Mouse (Mus musculus): ENCODE data around the gene Lhpp.

Gene Lhpp

DNA sequence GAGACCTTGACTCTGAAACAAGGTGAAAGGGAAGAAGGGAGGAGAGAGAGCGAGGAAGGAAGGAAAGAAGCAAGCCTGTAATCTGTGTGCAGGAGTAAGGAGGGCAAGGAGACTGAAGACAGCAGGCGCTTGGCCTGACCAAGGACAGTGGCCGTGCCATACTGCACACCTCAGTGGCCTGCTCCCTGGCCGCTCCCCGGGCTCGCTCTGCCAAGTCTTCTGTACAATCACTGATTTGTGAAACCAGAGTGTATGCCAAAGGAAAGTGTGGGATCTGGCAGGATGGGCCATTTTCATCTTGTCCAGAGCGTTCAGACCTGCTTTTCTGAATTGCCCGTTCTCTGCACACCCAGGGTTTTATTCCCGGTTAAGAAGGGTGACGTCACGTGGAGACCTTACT, 70.9 kb downstream of the Lhpp start:
- DNase-seq (ENCODE audit: low spot score in 2 of 2): no peak

DNA sequence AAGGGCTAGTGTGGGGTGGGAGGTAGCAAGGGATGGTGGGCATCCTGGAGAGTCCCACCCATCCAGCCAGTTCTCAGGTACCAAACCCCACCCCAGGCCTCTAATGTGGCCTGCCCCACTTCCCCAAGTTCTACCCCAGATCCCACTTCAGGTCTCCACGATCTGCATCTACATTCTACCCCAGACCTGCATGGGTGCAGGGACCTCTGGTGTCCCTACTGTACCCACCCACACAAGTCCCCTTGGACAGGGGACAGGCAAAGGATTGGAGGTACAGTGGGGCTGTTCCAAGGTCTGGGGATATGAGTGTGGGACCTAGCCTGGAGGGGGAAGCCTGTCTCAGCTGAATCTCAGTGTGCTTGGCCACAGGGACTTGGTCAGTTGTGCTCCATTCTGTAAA, 71.4 kb downstream of the Lhpp start:
- no peak for DNase-seq (ENCODE audit: low spot score in 2 of 2)

DNA sequence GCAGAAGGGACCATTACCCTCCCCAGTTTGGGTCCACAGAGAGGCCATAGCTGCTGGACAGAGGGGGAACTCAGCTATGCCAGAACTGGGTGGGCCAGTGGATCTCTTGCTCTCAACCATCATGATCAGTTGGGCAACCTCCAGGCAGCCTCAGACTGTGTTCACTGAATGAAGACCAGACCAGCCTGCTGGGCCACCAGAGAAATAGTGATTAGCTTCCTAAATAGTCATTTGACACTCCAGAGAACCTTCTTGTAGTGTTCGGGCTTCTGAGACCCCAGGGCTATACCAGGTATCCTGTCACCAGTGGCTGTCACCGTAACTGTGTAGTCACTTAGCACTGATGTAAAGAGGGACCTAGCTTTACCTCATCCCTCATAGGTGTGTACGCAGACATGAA, 71.9 kb downstream of the Lhpp start:
- no peak for DNase-seq (ENCODE audit: low spot score in 2 of 2)

DNA sequence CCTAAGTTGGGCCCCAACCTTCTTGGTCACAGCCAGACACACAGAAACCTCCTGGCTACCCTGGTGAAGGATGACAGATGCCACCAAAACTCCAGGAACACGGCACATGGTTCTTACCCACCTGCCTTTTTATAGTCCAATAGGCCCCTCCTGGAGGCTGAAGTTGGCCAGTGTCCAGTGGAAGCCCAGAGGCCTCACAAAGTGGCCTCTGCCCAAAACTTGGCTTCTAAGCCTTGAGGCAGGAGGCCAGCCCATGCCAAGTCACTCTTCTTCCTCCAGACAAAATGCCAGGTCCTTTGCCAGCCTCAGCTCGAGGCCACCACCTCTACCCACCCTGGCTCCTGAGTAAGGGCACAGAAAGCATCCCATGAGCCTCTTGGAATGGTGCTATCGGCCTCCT, 72.5 kb downstream of the Lhpp start:
- DNase-seq (ENCODE audit: low spot score in 2 of 2): no peak

DNA sequence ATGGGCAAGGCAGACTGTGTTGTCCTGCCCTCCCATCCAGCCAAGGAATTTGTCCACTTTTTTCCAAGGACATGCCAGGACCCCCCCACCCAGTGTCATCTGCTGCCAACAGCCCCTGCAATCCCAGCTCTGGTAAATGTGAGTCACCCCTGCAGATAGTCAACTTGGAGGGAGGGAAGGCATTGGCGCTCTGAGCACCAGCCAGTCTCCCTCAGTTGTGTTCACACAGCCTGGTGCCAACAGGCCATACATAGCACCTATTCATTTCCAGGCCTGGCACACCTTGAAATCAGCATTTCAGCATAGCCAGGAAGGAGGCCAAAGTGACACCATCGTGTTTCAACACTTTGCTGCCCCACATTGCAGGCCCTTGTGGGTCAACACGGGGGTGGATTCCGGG, 73.5 kb downstream of the Lhpp start:
- DNase-seq (ENCODE audit: low spot score in 2 of 2): no peak

DNA sequence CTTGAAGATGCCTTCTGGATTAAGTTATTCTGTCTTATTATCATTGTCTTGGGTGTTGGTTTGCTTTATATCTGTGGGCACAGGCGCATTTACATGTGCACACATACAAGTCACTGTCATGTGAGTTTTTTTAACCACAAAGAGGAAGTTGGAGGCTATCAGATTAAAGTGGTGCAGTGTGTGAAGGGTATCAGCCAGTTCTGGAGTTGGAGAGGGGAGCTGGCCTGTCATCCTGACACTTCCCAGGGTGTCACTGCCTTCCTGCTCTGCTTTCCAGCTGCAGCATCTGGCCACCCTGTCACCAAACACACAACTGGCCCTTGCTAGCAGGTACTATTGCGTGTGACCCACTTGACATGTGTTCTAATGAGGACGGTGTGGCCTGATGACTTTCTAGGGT, 76.1 kb downstream of the Lhpp start:
- no peak for DNase-seq (ENCODE audit: low spot score in 2 of 2)

DNA sequence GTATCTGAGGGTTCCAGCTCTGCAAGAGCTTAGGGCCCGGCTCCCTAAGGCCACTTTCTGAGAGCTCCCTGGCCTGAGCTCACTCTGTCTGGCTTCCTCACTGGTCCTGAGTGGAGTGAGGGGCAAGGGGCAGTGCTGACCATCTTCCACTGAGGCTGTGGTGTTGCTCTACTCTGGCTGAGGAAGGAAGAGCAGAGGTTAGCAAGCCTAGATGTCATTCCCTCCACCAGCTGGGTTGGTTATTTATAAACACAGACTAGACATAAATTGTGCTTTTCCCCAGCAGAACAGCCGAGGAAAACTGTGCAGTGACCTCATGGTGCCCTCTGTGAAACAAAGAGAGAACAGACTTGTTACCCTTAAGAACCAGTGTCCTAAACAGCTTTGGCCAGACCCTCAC, 77.5 kb downstream of the Lhpp start:
- no peak for DNase-seq (ENCODE audit: low spot score in 2 of 2)

DNA sequence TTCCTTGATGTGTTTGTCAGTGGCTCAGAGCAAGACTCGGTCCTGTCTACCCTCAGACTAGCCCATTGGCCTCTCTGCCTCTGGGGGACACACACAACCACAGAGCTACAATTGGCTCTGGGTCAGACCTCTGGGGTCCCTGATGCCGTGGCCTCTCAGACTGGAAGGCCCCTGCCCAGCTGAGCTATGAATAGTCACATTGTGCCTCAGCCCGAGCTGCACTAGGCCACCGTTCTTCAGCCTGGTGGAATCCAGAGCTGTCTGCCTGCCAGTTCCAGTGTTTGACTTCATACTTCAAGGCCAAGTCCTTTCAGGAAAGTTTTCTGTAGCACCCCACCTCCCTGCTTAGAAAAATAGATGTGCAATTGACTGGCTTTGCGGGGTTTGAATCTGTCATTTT, 78.3 kb downstream of the Lhpp start:
- no peak for DNase-seq (ENCODE audit: low spot score in 2 of 2)

DNA sequence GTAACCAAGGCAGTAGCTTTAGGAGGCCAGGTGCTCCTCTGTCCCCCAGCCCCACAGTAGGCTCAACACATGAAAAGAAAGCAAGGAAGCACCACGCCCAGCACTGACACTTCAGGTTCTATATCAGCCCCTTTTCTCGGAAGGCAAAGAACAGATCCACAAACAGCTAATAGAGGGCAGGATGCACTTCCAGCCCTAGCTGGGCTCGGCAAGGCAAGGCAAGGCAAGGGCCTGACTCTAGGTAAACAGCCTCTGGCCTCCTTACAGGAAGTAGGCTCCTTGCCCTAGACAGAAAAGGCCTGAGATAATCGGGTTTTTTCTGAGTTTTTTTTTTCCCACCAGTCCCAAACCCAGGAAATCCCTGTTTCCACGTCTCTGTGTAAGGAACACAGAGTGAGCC, 79.3 kb downstream of the Lhpp start:
- DNase-seq (ENCODE audit: low spot score in 2 of 2): no peak

DNA sequence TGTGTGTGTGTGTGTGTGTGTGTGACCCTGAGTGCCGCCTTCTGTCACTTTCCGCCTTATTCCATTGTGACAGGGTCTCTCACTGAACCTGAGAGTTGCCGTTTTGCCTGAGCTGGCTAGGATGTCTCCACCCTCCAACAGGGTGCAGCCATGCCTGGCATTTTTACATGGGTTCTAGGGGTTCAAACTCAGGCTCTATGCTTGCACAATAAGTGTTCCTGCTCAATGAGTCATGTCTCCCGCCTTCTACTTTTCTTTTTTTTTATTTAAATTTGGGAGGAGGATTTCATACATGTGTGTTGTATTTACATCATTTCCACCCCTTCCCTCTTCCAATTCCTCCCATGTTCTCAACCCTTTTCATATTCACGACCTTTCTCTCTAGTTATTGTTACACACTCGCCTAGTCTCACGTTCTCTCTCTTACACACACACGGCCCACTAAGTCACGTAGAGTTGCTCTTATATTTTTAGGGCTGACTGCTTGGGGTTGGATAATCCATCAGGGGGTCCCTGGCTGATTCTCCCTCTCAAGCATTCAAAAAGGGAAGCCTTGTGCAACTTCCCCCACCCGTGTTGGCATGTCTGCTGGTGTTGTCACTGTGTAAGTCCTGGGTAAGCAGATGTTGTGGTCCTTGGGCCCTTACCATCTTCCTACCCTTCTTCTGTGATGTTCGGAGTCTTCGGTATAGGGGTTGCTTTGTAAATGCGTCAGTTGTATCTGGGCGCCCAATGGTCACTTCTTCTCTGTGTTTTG, 80.5 kb downstream of the Lhpp start:
- DNase-seq (ENCODE audit: low spot score in 2 of 2): no peak

DNA sequence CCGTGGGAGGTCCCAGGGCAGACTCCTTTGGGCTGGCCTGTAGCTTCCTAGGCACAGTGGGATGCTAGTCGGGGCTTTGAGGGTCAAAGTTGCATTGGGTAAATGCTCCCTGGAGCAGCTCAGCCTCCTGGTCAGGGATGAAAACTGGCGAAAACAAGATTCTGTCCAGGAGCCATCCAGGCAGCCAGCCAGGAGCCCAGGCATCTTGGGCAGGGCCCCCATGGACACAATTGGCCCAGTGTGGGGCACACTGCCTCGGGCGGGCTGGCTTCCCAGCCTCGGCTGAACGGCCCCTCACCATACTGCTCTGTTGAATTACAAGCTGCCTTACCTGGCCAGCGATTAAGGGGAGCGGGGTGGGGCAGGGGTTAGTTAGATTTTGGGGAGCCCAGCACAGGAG, 82.3 kb downstream of the Lhpp start:
- no peak for DNase-seq (ENCODE audit: low spot score in 2 of 2)

DNA sequence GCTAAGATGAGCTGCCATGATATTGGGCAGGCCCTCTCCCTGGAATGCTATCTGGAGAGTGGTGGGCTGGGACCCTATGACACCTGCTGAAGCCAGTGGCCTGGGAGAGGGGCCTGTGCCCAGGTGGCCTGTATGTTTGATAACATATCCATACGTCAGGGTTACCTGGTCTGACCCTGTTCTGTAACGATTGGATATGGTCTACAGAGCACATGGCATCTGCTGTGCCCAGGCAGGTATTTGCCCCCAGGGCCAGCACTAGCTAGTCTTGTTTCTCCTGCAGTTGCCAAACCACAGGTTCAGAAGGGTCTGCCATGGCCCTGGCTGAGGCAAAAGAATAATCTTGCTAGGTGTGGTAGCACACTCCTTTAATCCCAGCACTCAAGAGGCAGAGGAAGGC, 83.1 kb downstream of the Lhpp start:
- no peak for DNase-seq (ENCODE audit: low spot score in 2 of 2)

DNA sequence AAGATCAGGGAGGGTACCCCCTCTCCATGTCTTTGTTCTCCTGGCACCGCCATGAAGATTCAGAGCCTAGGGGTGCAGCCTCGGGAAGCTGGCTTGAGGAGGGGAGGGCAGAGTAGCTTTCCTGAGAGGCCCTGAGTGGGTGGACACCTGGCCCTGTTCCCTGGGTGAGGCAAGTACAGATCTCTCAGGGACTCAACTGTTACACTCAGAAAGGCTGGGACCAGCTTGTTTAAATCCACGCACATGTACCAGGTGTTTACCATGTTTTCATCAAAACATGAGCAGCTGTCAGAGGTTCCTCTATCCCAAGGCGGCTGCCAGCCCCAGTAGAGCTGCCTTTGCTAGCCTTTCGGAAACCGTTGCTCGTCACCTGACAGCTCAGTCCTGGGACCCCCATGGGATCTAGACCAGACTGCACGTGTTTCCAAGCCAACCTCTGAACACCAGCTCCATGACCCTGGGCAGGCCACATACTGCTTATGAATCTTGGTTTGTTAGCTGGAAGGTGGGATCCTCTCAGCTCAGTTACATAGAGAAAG, 86.9 kb downstream of the Lhpp start:
- DNase-seq (ENCODE audit: low spot score in 2 of 2): no peak

DNA sequence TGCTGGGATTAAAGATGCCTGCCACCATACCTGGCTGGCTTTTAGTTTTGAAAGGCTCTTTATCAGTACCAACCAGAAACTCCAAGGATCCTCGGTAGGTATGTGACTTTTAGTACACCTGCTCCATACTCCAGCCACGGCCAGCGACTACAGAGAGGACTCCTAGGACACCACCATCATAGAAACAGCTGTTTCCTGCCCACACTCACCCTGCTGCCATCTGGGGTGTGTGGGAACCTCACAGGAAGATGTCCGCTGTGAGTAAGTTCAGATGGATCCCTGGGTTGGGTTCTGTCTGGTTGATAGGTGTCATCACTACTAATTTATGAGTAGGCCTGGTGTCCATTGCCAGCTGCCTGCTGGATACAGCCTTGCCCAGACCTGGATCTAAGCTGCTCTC, 88.3 kb downstream of the Lhpp start:
- DNase-seq (ENCODE audit: low spot score in 2 of 2): no peak

DNA sequence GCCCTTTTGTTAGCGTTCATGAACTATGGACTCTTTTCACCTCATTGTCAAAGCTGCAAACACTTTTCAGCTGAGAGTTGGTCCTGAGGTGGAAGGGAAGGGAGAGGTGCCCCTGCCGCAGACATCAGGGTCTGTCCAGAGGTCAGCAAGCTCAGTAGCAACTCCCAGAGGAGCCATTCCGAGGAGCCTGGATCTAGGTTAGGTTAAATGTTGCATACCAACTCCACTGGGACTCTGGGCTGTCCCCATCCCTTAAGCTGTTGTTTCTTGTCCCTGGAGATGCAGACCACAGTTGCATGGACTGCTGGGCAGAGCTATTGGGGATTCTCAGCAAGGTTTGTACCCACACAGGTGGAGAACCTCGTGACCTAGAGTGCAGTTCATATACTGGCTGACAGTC, 88.7 kb downstream of the Lhpp start:
- no peak for DNase-seq (ENCODE audit: low spot score in 2 of 2)

DNA sequence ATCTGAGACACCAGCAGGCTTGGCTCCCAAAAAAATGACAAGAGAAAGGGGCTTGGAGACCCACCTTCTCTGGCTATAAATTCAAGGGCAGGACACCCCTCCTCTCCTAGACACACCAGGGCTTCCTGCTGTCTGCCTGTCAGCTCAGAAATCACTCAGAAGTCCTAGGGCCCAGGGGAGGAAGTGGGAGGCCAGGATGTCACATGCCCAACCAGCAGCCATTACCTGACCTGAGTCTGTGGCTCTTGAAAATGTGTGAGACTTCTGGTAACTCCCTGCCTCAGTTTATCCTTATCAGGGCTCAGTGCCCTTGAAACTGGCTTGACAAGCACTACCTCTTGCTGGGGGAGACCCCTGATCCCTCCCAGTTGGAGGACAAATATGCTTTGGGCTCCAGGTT, 89.2 kb downstream of the Lhpp start:
- DNase-seq (ENCODE audit: low spot score in 2 of 2): no peak

DNA sequence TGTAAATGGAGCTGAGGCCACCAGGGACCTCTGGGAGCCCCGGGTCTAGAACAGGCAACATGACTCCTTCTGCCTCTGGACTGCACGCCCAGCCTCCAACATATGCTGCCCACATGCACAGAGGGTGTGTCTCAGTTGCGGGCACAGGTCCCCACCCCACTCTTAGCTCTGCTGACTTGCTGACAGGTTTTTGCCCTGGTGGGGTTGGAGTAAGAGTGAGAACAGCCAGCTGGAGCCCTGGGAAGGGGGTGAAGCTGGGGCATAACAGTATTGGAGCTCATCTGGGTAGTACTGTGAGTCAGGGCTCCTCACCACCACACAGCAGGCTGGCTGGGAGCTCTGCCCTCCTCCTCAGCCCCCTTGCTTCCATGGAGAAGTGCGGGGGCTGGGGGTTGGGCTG, 89.7 kb downstream of the Lhpp start:
- no peak for DNase-seq (ENCODE audit: low spot score in 2 of 2)

DNA sequence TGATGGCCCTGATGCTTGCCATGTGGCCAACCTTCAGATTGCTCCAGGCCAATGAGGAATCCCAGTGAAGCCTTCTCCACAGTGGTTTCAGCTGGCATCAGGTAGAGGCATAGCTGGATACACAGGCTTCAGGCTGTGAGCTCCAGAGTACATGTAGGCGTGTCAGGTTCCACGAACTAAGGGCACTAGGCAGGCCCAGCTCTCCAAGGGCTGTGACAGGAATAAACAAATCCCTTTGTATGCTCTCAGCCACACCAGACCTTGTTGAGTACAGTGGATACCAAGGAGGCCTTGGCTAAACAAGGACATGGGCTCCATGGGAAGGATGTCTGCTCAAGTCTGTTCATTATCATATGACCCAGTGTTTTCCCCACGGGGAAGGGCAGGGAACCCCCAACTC, 91.0 kb downstream of the Lhpp start:
- no peak for DNase-seq (ENCODE audit: low spot score in 2 of 2)

DNA sequence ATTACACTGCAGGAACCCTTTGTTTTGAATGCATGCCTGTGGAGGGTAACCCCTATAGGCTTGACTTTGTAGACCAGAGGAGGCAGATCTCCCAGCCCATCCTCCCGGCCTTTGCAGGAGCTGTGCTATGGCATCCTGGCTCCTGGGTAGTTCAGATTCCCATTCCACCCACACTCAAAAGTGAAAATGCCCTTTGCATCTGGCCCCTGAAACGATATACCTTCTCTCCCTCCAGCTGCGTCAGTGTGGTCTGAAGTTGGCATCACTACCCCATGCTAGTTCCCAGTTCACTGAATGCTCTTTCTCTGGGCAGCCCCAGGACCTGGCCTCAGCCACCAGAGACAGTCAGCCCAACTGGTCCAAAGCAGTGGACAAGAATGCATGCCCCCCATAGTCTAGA, 91.6 kb downstream of the Lhpp start:
- no peak for DNase-seq (ENCODE audit: low spot score in 2 of 2)

DNA sequence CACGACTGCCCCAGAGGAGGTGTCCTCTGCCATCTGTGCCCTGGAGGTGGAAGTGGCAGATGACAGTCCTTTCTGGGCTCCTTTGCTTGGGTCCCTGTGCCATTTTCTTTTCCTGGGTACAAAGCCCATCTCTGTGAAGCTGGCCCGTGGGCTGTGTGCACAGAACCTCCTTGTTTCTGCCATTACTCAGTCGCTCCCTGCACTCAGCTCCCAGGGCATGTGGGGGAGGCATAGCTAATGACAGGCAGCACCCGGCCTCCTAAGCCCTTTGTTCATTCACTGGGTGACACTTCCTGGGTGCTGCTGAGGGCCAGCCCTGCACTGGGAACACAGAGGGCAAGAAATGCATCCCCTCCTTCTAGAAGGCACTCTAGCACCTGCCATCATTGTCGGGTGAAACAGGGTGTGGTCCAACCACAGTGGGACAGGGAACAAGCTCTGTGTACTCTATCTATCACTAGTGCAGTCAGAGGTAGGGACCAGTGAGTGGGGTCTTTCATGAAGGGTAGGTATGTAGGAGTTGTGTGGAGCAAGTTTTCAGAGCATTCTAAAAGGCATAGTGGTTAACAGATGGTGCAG, 92.1 kb downstream of the Lhpp start:
- no peak for DNase-seq (ENCODE audit: low spot score in 2 of 2)

DNA sequence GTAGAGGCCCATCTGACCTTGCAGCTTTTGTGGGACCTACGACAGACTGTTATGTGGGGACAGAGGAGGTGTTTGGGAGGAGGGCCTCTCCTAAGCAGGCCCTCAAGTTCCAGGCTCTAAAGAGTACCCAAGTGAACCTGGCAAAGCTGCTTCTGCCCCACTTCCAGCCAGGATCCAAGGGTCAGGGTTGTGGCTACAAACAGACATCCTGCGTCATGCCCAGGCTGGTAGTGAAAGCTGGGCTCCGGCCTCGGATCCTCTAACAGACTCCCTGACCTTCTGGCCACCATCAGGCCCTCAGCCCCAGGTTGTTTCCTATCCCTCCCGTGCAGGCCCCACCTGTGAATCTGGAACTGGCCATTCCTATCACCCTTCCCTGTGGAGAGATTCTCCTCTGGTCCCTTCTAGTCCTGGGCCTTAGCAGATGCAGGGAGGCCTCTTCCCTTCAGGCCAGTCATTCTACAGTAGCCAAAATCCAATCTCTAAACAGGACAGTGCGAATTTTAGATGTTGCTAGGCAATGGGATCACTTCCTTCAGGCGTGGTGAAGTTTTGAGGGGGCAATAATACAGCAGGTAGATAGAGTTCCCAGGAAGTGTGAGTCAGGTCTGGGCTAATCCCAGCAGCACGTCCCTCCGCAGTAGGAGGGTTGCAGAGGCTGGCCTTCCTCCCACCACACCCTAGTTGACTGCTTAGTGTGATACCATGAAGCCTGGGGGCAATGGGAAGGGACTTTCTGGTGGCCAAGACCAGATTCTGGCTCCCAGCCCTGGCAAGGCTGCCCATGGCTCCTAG, 93.3 kb downstream of the Lhpp start:
- DNase-seq (ENCODE audit: low spot score in 2 of 2): no peak

DNA sequence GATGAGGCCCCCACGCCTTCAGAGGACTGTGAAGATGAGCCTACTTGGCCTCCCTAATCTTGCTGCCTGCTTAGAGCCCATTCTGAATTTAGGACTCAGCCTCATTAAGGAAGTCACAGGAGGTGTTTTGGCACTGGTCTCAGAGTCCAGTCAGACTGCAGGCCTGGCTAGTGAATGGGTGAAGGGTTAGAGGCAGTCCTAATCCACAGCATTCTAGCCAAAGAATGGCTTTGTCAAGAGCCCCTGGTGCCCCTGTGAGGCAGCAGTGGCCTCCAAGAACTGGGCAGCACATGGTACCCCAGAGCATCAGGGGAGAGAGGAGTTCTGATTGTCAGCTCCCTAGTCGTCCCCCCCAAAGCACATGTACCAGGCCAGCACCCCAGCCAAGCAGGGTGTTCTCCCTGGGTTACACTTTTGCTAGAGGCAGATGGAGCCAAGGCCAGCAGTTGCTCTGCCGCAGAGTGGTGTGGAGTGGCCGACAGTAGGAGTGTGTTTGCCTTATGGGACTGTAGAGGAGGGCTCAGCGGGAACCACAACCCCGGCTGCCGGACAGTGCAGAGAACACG, 94.0 kb downstream of the Lhpp start:
- DNase-seq (ENCODE audit: low spot score in 2 of 2): no peak

DNA sequence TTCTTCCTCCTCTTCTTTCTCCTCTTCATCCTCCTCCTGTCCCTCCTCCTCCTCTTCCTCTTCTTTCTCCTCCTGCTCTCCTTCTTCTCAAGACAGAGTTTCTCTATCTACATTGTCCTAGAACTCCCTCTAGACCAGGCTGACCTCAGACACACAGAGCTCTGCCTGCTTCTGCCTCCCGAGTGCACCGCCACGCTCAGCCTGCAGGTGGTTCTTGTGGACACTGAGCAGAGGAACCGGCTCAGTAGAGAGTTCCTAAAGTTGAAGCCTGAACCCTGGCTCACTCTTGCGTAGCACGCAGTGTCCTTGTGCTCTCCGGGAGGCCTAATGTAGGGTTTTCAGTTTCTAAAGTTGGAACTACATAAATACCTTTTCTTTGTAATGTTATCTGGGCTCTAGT, 94.7 kb downstream of the Lhpp start:
- no peak for DNase-seq (ENCODE audit: low spot score in 2 of 2)
